Mouse (Mus musculus): ENCODE measurements around the gene Fam214b.
A peak's percentile ranks its signal among the peaks of the same experiment; 100 is the strongest.

Gene Fam214b

GRCm38 (mm10) chr4:43010161-43011038 lies 35.6 kb downstream of the Fam214b start, which contains the start of gene Fancg:
Gene Fancg (minus strand): TSS chr4:43010506.
- DNase-seq (ENCODE audit: low read depth, low spot score), result peak; percentile 74

- no peak for DNase-seq (ENCODE audit: low read depth, low spot score)
These were observed 40.3 kb downstream of the Fam214b start for GRCm38 (mm10) chr4:43005765-43006164.

GRCm38 (mm10) chr4:43004951-43005350 lies 41.1 kb downstream of the Fam214b start:
- no peak for DNase-seq (ENCODE audit: low read depth, low spot score)

GRCm38 (mm10) chr4:43002756-43003439 lies 43.1 kb downstream of the Fam214b start:
- no peak for DNase-seq (ENCODE audit: low read depth, low spot score)

GRCm38 (mm10) chr4:43001272-43001671 lies 44.7 kb downstream of the Fam214b start:
- no peak for DNase-seq (ENCODE audit: low read depth, low spot score)

- DNase-seq (ENCODE audit: low read depth, low spot score), result peak; percentile 94
These were observed 45.7 kb downstream of the Fam214b start, which contains the start of gene Vcp for GRCm38 (mm10) chr4:43000141-43000986. Gene Vcp (minus strand): TSS chr4:43000507.

GRCm38 (mm10) chr4:42999451-43000140 lies 46.4 kb downstream of the Fam214b start:
- DNase-seq (ENCODE audit: low read depth, low spot score), result peak; percentile 61

- DNase-seq (ENCODE audit: low read depth, low spot score), result no peak
These were observed 48.0 kb downstream of the Fam214b start for GRCm38 (mm10) chr4:42998022-42998421.

GRCm38 (mm10) chr4:42988296-42988695 lies 57.7 kb downstream of the Fam214b start:
- DNase-seq (ENCODE audit: low read depth, low spot score), result no peak
